Mouse (Mus musculus) ES-Bruce4 (cell line): ENCODE measurements around the gene Mettl7b.

Experiments
- CTCF ChIP-seq: IDR thresholded peaks from one replicate; pipeline ENCODE4 v1.8.1; 2011; ENCODE audit warnings: low read depth, low read length
- POLR2A ChIP-seq: IDR thresholded peaks from one replicate; pipeline ENCODE4 v1.8.1; 2011; ENCODE audit warnings: low read length; ENCODE audit not compliant: insufficient read depth

- TF ChIP-seq POLR2A, result no peak
- no peak for TF ChIP-seq CTCF
These were observed 39.5 kb downstream of the Mettl7b start for GRCm38 (mm10) chr10:128921251-128921650.
